Mouse (Mus musculus): ENCODE results near the gene Cdh13. TPM values are rescaled to one million over a fixed set of nuclear protein-coding genes. Genes with fewer than 3 reads are reported as not detected.

The Cdh13 gene
- polyA plus RNA-seq, 1 experiment from 2014 or later: 67.7 TPM

DNA sequence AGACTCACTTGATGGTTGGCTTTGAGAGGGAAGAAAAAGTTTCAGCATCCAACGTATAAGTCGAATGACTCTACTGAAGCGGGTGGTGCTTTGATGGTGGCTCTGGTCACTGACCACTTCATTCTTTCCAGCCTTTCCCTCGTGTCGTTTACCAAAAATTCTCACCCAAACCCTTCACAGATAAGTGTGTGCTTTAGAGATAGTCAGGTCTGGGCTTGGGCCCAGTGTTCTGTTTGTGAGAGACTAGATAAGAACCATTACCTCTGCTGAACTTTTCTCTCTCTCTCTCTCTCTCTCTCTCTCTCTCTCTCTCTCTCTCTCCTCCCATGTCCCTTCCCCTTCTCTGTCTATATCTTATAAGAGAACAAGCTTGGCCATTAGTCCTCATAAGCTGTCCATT lies 342.9 kb downstream of the Cdh13 start:
- no peak overlapping the region for H3K9ac ChIP-seq (ENCODE audit: low read length)
- no peaks in the 10 kb centered on the region for H3K9me3 ChIP-seq (replicated peaks; ENCODE audit: control insufficient read depth, low read length)
- H3K36me3 ChIP-seq (ENCODE audit: control insufficient read depth, insufficient read depth): no peaks in the 10 kb centered on the region
- H3K27ac ChIP-seq (ENCODE audit: low read length): no peak overlapping the region
- 0 out of 2 replicates have a peak, but pooled peaks cover 4% of the 10 kb centered on the region for H3K4me1 ChIP-seq (ENCODE audit: control insufficient read depth, insufficient read depth, low read length)
- no peak overlapping the region for H3K4me3 ChIP-seq (ENCODE audit: low read length)
- no peak for ATAC-seq (replicated peaks; ENCODE audit: extremely low read depth, insufficient read depth, low FRiP score)
- no peaks in the 10 kb centered on the region for H3K27me3 ChIP-seq (ENCODE audit: control insufficient read depth, insufficient read depth, low read length)
- no peak overlapping the region for H3K4me2 ChIP-seq (ENCODE audit: low read depth, low read length)
- 46% methylated on average over 5 of the region's 5 CpGs for WGBS

GRCm38 (mm10) chr8:118627737-118628136 lies 344.2 kb downstream of the Cdh13 start:
- H3K9me3 ChIP-seq (replicated peaks; ENCODE audit: control insufficient read depth, low read length): no peaks in the 10 kb centered on the region
- H3K4me2 ChIP-seq (ENCODE audit: low read depth, low read length): no peak overlapping the region
- no peak overlapping the region for H3K4me3 ChIP-seq (ENCODE audit: low read length)
- H3K27ac ChIP-seq (ENCODE audit: low read length): no peak overlapping the region
- no peak overlapping the region for H3K9ac ChIP-seq (ENCODE audit: low read length)
- 0 out of 2 replicates have a peak, but pooled peaks cover 4% of the 10 kb centered on the region for H3K4me1 ChIP-seq (ENCODE audit: control insufficient read depth, insufficient read depth, low read length)
- H3K36me3 ChIP-seq (ENCODE audit: control insufficient read depth, insufficient read depth): no peaks in the 10 kb centered on the region
- no peak for ATAC-seq (replicated peaks; ENCODE audit: extremely low read depth, insufficient read depth, low FRiP score)
- WGBS: 70% methylated on average over 5 of the region's 5 CpGs
- H3K27me3 ChIP-seq (ENCODE audit: control insufficient read depth, insufficient read depth, low read length): no peaks in the 10 kb centered on the region

DNA sequence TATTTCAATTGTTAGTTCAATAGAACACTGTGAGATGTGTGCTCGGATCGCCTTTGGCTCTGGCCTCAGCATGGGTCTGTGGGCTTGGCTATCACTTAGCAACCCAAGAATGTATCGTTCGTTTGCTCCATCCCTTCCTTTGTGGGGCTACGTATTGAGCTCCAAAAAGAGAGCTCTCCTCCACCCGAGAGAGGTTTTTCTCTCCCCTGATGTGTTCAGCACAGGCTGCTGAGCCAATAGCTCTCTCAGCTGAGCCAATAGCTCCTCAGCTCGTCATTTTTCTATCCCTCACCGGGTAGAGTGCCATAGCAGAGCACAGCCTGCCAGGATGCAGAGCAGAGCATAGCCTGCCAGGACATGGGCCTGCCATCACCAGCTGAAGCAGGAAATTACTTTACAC lies 345.2 kb downstream of the Cdh13 start:
- H3K27me3 ChIP-seq (ENCODE audit: control insufficient read depth, insufficient read depth, low read length): no peaks in the 10 kb centered on the region
- ATAC-seq (replicated peaks; ENCODE audit: extremely low read depth, insufficient read depth, low FRiP score): no peak
- no peaks in the 10 kb centered on the region for H3K36me3 ChIP-seq (ENCODE audit: control insufficient read depth, insufficient read depth)
- whole genome bisulfite sequencing: 75% methylated on average over 8 of the region's 8 CpGs
- H3K4me3 ChIP-seq (ENCODE audit: low read length): no peak overlapping the region
- H3K4me1 ChIP-seq (ENCODE audit: control insufficient read depth, insufficient read depth, low read length): 0 out of 2 replicates have a peak, but pooled peaks cover 4% of the 10 kb centered on the region
- H3K27ac ChIP-seq (ENCODE audit: low read length): no peak overlapping the region
- no peaks in the 10 kb centered on the region for H3K9me3 ChIP-seq (replicated peaks; ENCODE audit: control insufficient read depth, low read length)
- no peak overlapping the region for H3K9ac ChIP-seq (ENCODE audit: low read length)
- H3K4me2 ChIP-seq (ENCODE audit: low read depth, low read length): no peak overlapping the region

DNA sequence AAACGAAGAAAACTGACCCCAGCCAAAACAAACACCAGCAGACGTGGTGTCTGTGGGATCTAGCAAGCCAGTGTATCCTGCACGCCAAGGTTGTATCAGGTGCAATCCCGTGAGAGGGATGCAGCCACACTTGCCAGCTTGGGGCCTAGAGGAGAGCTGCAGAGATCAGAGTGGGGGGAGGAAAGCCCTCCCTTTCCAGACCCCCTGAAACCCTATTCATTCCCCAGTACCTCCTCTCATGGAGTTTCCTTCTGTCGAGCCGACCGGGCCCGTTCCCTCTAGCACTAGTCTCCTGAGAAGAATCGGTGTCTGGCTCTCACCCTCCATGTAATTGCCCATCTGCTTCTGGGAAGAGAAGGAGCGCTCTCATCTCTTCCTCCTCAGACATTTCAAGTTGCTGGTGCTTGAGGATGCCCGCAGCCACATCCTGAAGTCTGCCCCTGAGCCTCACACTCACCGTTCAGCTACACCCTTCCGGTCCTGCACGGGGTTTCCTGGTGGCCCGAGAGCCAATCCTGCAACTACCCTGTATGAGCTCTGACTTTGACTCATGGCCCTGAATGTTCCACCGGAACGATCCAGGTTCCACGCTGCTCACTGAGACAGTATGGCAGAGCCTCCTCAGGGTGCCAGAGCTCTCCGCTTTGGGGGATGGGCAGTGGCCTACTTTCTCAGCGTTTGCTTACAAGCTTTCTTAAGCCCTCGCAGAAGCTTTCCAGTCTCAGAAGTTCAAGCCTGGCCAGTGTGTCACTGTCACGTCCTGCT lies 351.9 kb downstream of the Cdh13 start:
- no peak overlapping the region for H3K9ac ChIP-seq (ENCODE audit: low read length)
- no peaks in the 10 kb centered on the region for H3K36me3 ChIP-seq (ENCODE audit: control insufficient read depth, insufficient read depth)
- WGBS: 70% methylated on average over 22 of the region's 22 CpGs
- H3K4me1 ChIP-seq (ENCODE audit: control insufficient read depth, insufficient read depth, low read length): no peaks in the 10 kb centered on the region
- H3K27ac ChIP-seq (ENCODE audit: low read length): no peak overlapping the region
- H3K4me2 ChIP-seq (ENCODE audit: low read depth, low read length): no peak overlapping the region
- no peaks in the 10 kb centered on the region for H3K27me3 ChIP-seq (ENCODE audit: control insufficient read depth, insufficient read depth, low read length)
- H3K9me3 ChIP-seq (replicated peaks; ENCODE audit: control insufficient read depth, low read length): no peaks in the 10 kb centered on the region; the same call in 1 of the 2 replicates
- H3K4me3 ChIP-seq (ENCODE audit: low read length): no peak overlapping the region
- ATAC-seq (replicated peaks; ENCODE audit: extremely low read depth, insufficient read depth, low FRiP score): no peak

- Histone ChIP-seq H3K4me3 (ENCODE audit: low read length) (no peak overlapping the region), H3K9ac (ENCODE audit: low read length) (no peak overlapping the region), H3K27me3 (ENCODE audit: control insufficient read depth, insufficient read depth, low read length) (no peaks in the 10 kb centered on the region), H3K27ac (ENCODE audit: low read length) (no peak overlapping the region), H3K9me3 (replicated peaks; ENCODE audit: control insufficient read depth, low read length) (no peaks in the 10 kb centered on the region; the same call in 1 of the 2 replicates), H3K36me3 (ENCODE audit: control insufficient read depth, insufficient read depth) (no peaks in the 10 kb centered on the region), H3K4me1 (ENCODE audit: control insufficient read depth, insufficient read depth, low read length) (no peaks in the 10 kb centered on the region), H3K4me2 (ENCODE audit: low read depth, low read length) (no peak overlapping the region)
- WGBS: 60% methylated on average over 8 of the region's 8 CpGs
- ATAC-seq (replicated peaks; ENCODE audit: extremely low read depth, insufficient read depth, low FRiP score): no peak; the same call in 1 of the 2 replicates
Observed at GRCm38 (mm10) chr8:118639606-118640005, 356.1 kb downstream of the Cdh13 start.

- H3K4me3 ChIP-seq (ENCODE audit: low read length): no peak overlapping the region
- H3K36me3 ChIP-seq (ENCODE audit: control insufficient read depth, insufficient read depth): no peaks in the 10 kb centered on the region
- no peaks in the 10 kb centered on the region; the same call in 1 of the 2 replicates for H3K9me3 ChIP-seq (replicated peaks; ENCODE audit: control insufficient read depth, low read length)
- H3K9ac ChIP-seq (ENCODE audit: low read length): no peak overlapping the region
- no peak overlapping the region for H3K27ac ChIP-seq (ENCODE audit: low read length)
- H3K4me1 ChIP-seq (ENCODE audit: control insufficient read depth, insufficient read depth, low read length): no peaks in the 10 kb centered on the region
- no peaks in the 10 kb centered on the region for H3K27me3 ChIP-seq (ENCODE audit: control insufficient read depth, insufficient read depth, low read length)
- WGBS: 70% methylated on average over 4 of the region's 4 CpGs
- H3K4me2 ChIP-seq (ENCODE audit: low read depth, low read length): no peak overlapping the region
- no peak for ATAC-seq (replicated peaks; ENCODE audit: extremely low read depth, insufficient read depth, low FRiP score)
Observed at GRCm38 (mm10) chr8:118641799-118642198, 358.3 kb downstream of the Cdh13 start.

DNA sequence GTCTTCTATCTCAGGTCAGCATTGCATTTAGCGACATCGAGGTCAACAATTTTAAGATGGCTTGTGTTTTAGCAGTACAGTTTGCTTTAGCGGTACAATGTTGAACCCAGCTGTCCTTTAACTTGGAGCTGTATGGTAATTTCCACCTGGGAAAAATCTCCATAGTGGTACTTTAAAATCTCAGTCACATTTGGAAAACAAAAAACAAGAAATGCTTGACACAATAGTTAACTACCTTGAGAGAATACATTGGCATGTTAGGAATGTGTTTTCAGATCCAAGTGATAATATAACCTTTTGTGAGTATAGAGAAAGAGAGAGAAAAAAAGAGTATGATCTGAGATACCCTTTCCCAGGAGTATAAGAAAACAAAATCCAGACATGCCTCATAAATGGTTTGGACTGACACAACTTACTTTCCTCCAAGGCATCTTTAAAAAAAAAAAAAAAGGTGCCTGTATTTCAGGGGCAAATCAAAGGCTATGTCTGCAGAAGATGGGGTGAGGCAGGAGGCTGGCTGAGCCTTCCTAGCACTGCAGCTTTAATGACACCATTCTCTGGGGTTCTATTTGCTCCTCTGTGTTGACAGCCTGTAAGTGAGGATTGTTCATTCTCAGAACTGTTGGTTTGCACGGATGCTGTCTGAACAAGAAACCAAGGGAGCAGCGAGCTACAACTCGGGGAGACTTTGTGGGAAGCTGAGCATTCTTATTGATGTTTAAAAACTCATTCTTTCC lies 365.4 kb downstream of the Cdh13 start:
- WGBS: 75% methylated on average over 6 of the region's 6 CpGs
- ATAC-seq (replicated peaks; ENCODE audit: extremely low read depth, insufficient read depth, low FRiP score): no peak
- H3K4me2 ChIP-seq (ENCODE audit: low read depth, low read length): no peak overlapping the region
- no peak overlapping the region for H3K9ac ChIP-seq (ENCODE audit: low read length)
- H3K36me3 ChIP-seq (ENCODE audit: control insufficient read depth, insufficient read depth): no peaks in the 10 kb centered on the region
- H3K9me3 ChIP-seq (replicated peaks; ENCODE audit: control insufficient read depth, low read length): no peaks in the 10 kb centered on the region
- peaks cover 2% of the 10 kb centered on the region; the same call in 1 of the 2 replicates for H3K4me1 ChIP-seq (ENCODE audit: control insufficient read depth, insufficient read depth, low read length)
- no peak overlapping the region for H3K4me3 ChIP-seq (ENCODE audit: low read length)
- no peak overlapping the region for H3K27ac ChIP-seq (ENCODE audit: low read length)
- H3K27me3 ChIP-seq (ENCODE audit: control insufficient read depth, insufficient read depth, low read length): no peaks in the 10 kb centered on the region

- H3K4me1 ChIP-seq (ENCODE audit: control insufficient read depth, insufficient read depth, low read length): peaks cover 10% of the 10 kb centered on the region
- no peaks in the 10 kb centered on the region for H3K27me3 ChIP-seq (ENCODE audit: control insufficient read depth, insufficient read depth, low read length)
- ATAC-seq (replicated peaks; ENCODE audit: extremely low read depth, insufficient read depth, low FRiP score): no peak
- H3K36me3 ChIP-seq (ENCODE audit: control insufficient read depth, insufficient read depth): no peaks in the 10 kb centered on the region
- 81% methylated on average over 4 of the region's 4 CpGs for WGBS
- no peak overlapping the region for H3K4me3 ChIP-seq (ENCODE audit: low read length)
- no peak overlapping the region for H3K4me2 ChIP-seq (ENCODE audit: low read depth, low read length)
- H3K9me3 ChIP-seq (replicated peaks; ENCODE audit: control insufficient read depth, low read length): no peaks in the 10 kb centered on the region
- no peak overlapping the region for H3K9ac ChIP-seq (ENCODE audit: low read length)
- no peak overlapping the region for H3K27ac ChIP-seq (ENCODE audit: low read length)
Observed at GRCm38 (mm10) chr8:118649981-118650380, 366.4 kb downstream of the Cdh13 start.
